Mouse (Mus musculus): Measurements from ENCODE around the gene Mrpl24.

The Mrpl24 gene

GRCm38 (mm10) chr3:87910573-87911141 is 8.6 kb upstream of the Mrpl24 start:
- peak; percentile 74 for DNase-seq

- DNase-seq = no peak
Observed at GRCm38 (mm10) chr3:87913491-87913890, 5.8 kb upstream of the Mrpl24 start.

- DNase-seq = no peak
Observed at GRCm38 (mm10) chr3:87913891-87914290, 5.4 kb upstream of the Mrpl24 start.

GRCm38 (mm10) chr3:87916990-87917389 is 2.3 kb upstream of the Mrpl24 start:
- DNase-seq = no peak

GRCm38 (mm10) chr3:87918551-87918950 is 755 bp upstream of the Mrpl24 start:
- DNase-seq = no peak

- DNase-seq = no peak
Observed at GRCm38 (mm10) chr3:87920270-87920943, 1.1 kb downstream of the Mrpl24 start.

- no peak for DNase-seq
Observed at GRCm38 (mm10) chr3:87924996-87925395, 5.7 kb downstream of the Mrpl24 start.

GRCm38 (mm10) chr3:87927452-87927851 is 8.1 kb downstream of the Mrpl24 start:
- no peak for DNase-seq

GRCm38 (mm10) chr3:87929341-87930077 is 10.2 kb downstream of the Mrpl24 start:
- no peak for DNase-seq

- DNase-seq = peak; percentile 96
Observed at GRCm38 (mm10) chr3:87930078-87930795, 10.9 kb downstream of the Mrpl24 start, which contains the start of the genes Isg20l2 and Rrnad1. Gene Isg20l2, plus strand, starts transcription at chr3:87930314. Gene Rrnad1, minus strand, starts transcription at chr3:87930717.

GRCm38 (mm10) chr3:87934026-87934425 is 14.7 kb downstream of the Mrpl24 start:
- no peak for DNase-seq

- DNase-seq = no peak
Observed at GRCm38 (mm10) chr3:87934501-87934900, 15.2 kb downstream of the Mrpl24 start.

GRCm38 (mm10) chr3:87935201-87935600 is 15.9 kb downstream of the Mrpl24 start:
- DNase-seq = no peak

- DNase-seq = peak; percentile 72
Observed at GRCm38 (mm10) chr3:87935776-87936175, 16.5 kb downstream of the Mrpl24 start.

- DNase-seq = no peak
Observed at GRCm38 (mm10) chr3:87940611-87941010, 21.3 kb downstream of the Mrpl24 start.

GRCm38 (mm10) chr3:87942471-87942870 is 23.2 kb downstream of the Mrpl24 start:
- no peak for DNase-seq

GRCm38 (mm10) chr3:87943586-87943985 is 24.3 kb downstream of the Mrpl24 start:
- DNase-seq = no peak

GRCm38 (mm10) chr3:87944838-87945600 is 25.7 kb downstream of the Mrpl24 start:
- DNase-seq = no peak

- no peak for DNase-seq
Observed at GRCm38 (mm10) chr3:87945781-87946540, 26.7 kb downstream of the Mrpl24 start.

- DNase-seq = no peak
Observed at GRCm38 (mm10) chr3:87946541-87946860, 27.2 kb downstream of the Mrpl24 start.

- DNase-seq = no peak
Observed at GRCm38 (mm10) chr3:87947056-87947810, 27.9 kb downstream of the Mrpl24 start.
